Mouse (Mus musculus) myocyte (in vitro differentiated cells): Measurements from ENCODE around the gene Fndc4.

Experiments used
- E2F4 ChIP-seq: IDR thresholded peaks from one replicate; pipeline ENCODE4 v1.6.1; 2011; ENCODE audit warnings: mild to moderate bottlenecking, control low read depth, moderate library complexity; ENCODE audit not compliant: insufficient read depth
- MAX ChIP-seq: IDR thresholded peaks from one replicate; pipeline ENCODE4 v1.6.1; 2011; ENCODE audit warnings: low read depth, mild to moderate bottlenecking, control low read depth
- POLR2A ChIP-seq: IDR thresholded peaks from one replicate; pipeline ENCODE4 v1.6.1; 2011; ENCODE audit warnings: low read depth, mild to moderate bottlenecking, control low read depth, moderate library complexity; ENCODE audit not compliant: insufficient read length
- POLR2AphosphoS2 ChIP-seq: IDR thresholded peaks from one replicate; pipeline ENCODE4 v1.6.1; 2011; ENCODE audit warnings: low read depth, control low read depth; ENCODE audit not compliant: insufficient read length
- TCF12 ChIP-seq: IDR thresholded peaks from one replicate; pipeline ENCODE4 v1.6.1; 2011; ENCODE audit warnings: mild to moderate bottlenecking, control low read depth; ENCODE audit not compliant: poor library complexity, insufficient read depth, severe bottlenecking

- no peak for TF ChIP-seq POLR2A
- TF ChIP-seq E2F4, result no peak
- TF ChIP-seq TCF12, result no peak
- TF ChIP-seq MAX, result no peak
- TF ChIP-seq POLR2AphosphoS2, result no peak
Observed at GRCm38 (mm10) chr5:31291361-31291688, 4.6 kb downstream of the Fndc4 start.
